Mouse (Mus musculus): ENCODE data around the gene Mki67.
A peak's percentile ranks its signal among the peaks of the same experiment; 100 is the strongest.

Mki67 gene

DNA sequence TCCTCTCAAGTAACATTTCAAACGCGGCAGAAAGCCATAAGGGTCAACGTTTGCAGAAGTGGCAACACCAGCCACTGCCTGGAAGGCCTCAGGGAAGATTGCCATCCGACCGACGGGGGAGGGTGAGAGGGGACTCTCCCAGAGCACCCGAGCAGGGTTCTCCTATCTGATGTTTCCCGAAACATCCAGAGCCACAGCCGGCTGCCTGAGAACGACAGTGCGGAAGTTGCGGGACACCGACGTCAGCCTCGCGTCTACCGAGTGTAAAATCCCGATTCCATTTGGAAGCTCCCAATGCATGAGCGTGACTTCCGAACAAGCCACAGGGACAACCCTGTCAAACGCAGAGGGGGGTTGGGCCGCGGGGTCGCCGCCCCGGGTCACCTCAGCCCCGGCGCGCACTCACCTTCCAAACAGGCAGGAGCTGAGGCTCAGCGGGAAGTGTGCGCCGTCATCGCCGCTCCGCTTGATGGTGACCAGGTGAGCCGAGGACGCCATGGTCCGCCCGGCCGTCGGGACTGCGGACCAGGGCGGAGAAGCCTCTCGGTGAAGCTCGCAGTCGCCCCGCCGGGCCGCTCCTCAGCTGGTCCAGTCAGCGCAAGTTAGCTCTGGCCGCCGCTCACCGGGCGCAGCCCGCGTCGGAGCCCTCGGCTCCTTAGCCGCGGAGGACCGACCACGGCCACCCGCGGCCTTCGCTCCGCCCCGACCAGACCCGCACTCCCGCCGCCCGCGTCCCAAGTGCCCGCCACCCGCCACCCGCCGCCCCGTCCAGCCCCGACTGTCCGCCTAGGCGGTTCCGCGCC, at the start of gene Mki67:
TSS of gene Mki67 (minus strand) at position 720 of the 803 bp plus-strand sequence.
- peak; percentile 27 for DNase-seq (ENCODE audit: low read depth, low spot score)

DNA sequence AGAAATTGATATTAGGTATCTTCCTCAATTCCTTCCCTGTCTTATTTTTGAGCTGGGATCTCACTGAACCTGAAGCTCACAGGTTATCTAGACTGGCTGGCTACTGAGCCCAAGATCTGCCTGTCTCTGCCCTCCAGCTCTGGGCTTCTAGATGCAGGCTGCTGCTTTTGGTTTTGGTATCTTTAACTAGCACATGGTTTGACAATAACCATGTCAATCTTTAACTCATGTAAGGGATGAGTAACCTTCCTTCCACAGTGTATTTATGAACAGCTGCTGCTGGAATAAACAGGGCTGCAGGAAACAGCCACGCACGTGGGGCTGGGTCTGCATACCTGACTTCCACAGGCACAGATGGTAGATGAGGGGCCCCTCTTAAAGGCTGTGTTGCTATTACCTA, 47.1 kb upstream of the Mki67 start:
- DNase-seq (ENCODE audit: low read depth, low spot score) = no peak

DNA sequence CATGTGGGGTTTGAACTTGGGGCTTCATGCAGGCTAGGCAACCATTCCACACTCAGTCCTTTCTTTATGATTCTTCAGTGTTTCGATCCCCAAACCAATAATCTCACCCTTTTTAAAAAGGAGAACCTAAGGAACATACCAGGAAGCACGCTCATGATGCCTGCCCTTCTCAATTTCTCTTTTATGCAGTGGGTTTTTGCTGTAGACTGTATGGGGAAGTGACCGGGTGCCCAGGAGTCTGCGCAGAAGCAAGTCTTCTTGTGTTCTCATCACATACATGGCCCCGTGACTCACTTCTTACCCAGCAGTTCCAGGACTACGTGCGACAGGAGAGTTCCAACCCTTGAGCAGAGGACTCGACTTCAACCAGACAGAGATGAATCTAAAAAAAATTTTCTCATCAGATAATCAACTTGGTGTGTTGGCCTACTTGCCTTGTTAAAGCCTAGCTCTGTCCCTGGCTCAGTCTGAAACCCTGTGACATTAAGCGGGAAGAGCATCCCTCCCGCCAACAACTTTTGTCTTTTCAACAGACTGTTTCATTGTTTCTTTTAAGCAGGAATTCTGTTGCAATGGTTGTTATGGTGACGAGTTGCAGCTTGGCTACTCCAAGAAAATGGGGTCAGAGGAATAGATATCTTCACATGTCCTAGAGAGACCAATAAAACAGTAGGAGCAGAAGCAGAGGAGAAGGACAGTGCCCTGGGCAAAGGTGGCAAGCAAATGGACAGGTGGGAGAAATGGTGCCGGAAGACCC, 42.8 kb upstream of the Mki67 start:
- DNase-seq (ENCODE audit: low read depth, low spot score) = no peak

DNA sequence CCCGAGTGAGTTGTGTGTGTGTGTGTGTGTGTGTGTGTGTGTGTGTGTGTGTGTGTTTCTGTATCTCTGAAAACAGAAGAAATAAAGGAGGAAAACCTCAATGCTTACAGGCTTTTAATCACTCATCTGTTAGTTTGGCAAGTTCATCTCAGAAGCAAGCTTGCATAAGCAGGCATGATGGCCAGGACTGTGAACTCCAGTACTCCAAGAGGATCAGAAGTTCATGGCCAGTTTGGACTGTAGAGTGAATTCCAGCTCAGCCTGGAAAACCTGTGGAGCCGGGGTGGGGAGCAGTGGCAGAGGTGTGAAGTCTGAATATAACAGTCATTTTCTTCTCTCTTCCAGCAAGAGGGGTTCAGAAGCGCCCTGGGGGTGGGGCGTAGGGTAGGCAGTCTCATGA, 42.0 kb upstream of the Mki67 start:
- DNase-seq (ENCODE audit: low read depth, low spot score) = no peak

DNA sequence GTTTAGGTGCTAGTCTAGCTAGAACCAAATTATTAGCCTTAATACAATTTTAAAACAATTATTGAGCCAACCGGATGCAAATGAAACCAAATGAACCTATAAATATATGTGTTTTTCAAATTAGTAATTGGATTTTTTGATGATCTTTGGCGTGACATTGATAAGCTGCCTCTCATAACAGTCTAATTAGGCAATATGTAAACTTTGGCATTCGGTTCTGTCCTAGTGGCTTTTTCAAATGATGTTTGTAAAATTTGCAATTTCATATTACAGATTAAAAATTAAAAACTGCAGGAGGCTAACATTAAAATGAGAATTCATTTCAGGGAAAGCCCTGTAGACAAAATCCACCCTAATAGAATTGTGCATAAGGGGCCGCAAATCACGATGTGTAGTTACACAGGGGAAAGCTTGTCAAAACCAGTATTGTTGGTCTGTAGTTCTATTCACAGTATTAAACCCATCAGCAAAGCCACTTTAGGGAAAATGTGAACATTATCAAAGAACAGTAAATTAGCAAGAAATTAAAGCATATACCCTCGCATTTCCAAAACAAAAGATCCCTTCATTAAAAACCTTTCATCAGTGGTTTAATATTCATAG, 40.9 kb upstream of the Mki67 start:
- no peak for DNase-seq (ENCODE audit: low read depth, low spot score)

DNA sequence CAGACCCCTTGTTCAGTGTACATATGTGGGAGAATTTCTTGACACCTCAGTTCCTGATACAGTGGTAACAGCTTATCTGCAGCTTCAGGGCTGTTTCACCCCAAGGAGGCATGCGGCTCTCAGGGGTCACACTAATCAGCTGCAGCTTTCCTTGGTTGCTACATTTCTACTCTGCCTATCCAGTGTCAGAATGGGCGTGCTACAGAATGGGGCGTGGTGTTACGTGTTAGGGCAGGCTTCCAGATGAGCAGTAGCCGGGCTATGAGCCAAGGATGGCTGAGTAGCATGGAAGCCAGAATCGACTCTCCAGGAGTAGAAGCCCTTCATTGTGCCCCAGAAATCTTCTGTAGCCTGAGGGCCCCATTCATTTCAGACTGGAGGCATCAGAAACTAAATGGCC, 32.8 kb upstream of the Mki67 start:
- DNase-seq (ENCODE audit: low read depth, low spot score) = no peak

DNA sequence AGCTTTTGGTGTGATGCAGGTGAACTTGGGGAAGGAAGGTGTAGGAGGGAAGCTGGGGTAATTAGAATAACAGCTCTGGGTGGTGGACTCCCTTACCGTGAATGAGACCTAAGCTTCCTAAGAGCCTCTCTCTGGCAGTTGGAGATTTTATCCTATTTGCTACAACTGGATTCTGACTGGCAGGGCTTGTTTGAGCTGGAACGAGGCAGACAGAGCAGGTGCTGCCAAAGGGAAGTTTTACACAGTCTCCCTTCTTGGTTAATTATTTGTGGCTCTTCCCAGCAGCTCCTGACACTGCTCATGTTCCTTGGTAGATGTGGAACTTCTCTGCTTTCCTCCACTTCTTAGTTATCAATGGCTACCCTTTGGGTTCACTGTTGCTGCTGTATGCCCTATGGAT, 30.9 kb upstream of the Mki67 start:
- DNase-seq (ENCODE audit: low read depth, low spot score) = no peak

DNA sequence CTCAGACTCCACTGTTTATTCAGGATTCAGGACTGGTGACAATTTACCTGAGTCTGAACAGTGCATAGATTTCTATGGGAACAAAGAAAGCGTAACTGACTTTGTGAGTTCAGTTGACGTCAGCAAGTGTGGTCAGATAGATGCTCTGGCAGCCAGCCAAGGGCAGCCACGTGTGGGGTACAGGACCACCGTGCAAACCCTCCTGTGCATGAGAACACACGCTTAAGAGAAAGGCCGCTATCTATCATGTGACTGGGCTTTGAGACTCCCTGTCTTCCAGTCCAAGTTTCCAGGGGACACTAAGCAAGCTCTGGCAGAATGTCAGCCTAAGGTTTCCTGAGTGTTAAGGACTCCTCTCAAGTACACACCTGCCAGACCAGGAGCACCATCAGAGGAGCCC, 30.4 kb upstream of the Mki67 start:
- DNase-seq (ENCODE audit: low read depth, low spot score) = no peak

DNA sequence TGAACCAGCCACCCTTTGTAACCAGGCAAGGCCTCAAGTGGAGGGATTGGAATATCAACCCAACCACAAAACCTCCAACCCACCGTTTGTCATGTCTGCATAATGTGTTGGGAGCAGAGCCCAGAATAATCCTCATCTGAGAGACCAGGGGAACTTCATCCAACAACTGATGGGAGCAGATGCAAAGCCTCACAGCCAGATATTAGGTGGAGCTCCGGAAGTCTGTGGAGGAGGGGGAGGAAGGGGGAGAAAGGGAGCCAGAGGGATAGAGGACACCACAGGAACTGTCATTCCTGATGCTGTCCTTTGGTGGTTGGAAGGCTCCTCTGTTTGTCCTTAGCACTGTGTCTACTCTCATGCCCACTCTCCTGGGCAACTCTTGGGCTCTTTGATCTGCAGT, 28.9 kb upstream of the Mki67 start:
- DNase-seq (ENCODE audit: low read depth, low spot score) = no peak

DNA sequence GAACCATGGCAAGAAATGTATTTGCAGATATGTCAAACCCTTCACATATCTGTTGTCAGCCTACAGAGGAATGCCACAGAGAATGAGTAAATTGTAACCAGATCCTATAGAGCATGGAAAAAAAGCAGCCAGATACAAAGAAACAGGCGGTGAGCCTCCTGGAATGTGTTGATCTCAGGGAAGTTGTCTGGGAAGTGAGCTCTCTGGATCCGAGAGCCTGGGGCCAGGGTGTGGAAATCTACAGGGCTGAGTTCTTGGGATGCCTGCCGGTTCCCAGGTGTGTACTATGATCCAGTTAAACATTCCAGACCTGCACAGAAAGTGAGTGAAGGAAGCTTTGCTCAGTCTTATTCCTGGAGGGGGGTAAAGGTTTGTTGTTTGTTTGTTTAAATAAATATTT, 24.3 kb upstream of the Mki67 start:
- DNase-seq (ENCODE audit: low read depth, low spot score) = peak; percentile 25

DNA sequence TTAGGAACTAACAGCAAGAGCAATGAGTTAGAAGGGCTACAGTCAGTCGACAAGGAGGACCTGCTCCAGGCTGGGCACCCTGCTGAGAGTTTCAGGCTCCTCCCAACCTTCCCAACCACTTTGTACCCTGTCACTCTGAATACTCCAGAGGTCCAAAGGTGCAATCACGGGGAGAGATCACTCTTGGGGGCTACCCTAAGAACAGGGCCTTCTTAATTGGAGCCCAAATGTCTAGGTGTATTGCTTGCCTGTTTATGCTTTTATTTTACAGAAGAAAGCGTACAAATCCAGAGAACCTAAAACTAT, 20.4 kb upstream of the Mki67 start:
- no peak for DNase-seq (ENCODE audit: low read depth, low spot score)

DNA sequence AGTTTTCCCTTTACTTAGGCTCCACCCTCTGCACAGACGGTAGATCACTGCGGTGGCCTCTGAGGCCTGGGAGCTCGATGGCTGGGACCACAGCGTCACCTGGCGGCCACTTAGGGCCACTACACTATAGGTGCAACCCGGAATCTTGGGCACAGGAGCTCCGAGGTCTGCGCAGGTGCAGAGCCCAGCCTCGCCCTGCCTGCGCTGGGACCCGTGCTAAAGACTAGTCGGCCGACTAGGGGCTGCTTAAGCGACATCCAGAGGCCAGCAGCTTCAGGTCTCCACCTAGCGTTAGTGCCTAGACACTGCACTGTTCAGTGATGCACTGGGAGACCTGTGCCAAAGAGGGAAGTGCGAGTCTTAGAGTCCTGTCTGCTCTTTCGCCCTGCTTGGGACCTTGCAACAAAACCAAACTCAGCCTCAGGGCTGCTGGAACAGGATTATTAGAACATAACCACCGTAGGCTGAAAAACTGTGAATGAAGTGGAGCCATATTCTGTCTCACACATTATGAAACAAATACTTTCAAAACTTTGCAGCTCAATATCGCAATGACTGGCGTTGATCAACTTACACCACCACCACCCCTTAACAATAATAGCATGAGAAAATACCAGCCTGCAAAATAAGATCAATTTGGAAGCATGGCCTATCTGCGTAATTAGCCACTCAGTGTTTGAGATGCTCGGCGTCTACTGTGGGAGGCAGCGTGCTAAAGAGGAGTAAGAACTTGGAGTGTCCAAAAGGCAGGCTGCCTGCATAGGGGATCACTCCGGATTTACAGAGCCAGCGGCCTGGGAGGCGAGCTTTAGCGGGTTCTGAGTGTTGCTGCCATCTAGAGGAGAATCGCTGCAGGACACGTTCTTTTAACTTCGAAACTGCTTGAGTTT, 19.8 kb upstream of the Mki67 start:
- DNase-seq (ENCODE audit: low read depth, low spot score) = peak; percentile 68

DNA sequence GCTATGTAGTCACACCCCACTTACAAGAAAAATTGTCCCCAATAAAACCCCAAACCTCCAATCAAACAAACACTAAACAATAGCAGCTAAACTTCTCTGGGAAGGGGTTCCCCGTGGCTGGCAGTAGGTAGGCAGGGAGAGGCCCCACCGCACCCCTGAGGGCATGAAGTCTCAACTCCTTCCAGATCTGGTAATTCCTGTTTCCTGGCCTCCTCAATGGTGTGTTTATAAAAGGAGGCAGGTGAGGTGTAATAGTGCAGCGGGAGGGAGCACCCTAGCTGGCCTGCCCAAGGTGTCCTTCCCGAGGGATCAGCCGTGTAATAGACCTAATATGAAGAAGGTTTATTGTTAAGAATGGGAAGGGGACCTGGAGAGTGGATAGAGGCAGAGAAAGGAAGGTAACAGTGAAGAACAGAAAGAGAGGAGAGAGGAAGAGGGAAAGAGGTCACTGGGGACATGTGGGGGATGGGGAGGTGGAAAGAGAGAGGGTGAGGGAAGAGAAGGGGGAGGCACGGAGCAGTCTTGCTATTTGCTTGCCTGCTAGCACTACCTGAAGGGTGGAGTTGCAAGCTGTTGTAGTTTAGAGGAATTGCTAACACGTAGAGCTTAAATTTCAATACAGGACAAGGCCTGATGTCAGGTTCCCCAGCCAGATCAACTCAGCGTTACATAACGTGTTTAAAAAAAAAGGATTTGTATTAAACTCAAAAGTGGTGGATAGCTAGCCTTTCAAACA, 18.9 kb upstream of the Mki67 start:
- DNase-seq (ENCODE audit: low read depth, low spot score) = no peak

DNA sequence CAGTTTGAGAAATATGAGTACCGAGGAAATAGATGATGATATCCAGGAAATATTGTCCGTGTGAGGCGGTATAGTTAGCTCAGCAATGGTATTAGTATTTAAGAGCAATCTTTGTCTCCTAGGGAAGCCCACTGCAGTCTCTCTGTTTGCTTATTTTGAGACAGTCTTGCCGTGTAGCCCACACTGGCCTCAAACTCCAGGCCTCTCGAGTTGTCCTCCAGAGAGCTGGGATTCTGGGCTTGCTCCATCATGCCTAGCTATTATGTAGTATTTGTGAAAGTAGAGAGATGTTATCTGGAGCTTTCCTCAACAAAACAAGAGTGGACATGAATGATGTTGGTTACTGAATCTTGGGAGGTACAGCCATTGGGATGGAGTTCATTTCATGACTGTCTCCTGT, 18.2 kb upstream of the Mki67 start:
- DNase-seq (ENCODE audit: low read depth, low spot score) = no peak

DNA sequence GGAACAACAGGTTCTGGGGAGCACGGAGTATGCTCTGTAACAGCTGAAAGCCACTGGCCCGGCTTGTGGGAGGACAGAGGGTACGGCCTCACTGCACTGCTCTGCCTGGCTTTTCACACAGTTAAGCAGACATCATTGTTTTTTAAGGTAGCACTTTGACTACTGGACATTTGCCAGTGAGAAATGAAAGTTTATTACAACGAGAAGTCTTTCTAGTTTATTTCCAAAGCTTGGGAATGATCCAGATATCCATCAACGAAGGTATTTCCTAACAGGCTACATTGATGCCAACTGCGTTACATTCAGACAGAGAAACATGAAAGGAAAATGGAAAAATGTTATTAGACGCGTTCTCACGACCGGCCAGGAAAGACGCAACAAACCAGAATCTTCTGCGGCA, 11.9 kb upstream of the Mki67 start:
- no peak for DNase-seq (ENCODE audit: low read depth, low spot score)

DNA sequence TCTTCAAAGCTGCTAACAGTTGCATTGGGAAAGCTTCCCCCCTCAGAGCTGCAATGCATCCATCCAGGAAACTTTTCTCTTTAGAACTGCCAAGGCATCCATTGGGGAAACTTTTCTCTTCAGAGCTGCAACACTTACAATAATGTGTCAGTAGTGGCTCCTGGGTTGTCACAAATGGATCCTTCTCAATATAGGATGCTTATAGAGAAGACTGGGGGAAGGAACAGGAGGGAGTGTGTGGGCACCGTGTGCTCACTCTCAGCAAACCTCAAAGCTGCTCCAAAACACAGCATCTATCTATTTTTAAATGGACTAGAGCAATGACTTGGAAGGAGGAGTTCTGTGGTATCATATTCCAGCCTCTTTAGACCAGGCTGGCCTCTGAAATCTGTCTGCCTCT, 10.5 kb upstream of the Mki67 start:
- DNase-seq (ENCODE audit: low read depth, low spot score) = no peak

DNA sequence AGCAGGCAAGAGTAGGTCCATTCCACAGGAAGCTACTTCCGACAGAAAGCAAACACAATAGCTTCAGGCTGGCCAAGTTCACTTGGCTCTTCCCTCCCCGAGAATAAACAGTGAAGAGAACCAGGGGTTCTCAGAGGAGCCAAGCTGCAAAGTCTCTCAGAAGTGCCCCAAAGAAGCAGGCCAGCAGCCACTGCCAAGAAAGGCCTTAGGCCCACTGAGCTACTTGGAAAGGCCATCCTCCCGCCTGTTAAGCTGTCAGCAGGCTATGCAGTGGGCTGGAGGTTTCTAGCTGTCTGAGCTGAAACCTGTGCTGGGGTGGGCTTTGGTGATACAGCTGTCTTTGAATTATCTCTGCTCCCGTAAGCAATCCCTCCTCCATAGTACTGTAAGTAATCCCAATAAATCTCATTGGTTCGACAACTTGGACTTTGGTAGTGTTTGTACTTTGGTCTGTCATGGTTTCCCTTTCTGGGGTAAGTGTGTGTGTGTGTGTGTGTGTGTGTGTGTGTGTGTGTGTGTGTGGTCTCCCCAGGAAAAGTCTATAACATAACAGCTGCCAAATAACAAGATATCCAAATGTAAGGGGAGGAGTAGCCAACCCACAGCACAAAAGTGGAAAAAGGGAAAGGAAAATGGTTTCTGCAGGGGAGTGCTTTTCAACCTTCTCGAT, 7.6 kb upstream of the Mki67 start:
- DNase-seq (ENCODE audit: low read depth, low spot score) = no peak

DNA sequence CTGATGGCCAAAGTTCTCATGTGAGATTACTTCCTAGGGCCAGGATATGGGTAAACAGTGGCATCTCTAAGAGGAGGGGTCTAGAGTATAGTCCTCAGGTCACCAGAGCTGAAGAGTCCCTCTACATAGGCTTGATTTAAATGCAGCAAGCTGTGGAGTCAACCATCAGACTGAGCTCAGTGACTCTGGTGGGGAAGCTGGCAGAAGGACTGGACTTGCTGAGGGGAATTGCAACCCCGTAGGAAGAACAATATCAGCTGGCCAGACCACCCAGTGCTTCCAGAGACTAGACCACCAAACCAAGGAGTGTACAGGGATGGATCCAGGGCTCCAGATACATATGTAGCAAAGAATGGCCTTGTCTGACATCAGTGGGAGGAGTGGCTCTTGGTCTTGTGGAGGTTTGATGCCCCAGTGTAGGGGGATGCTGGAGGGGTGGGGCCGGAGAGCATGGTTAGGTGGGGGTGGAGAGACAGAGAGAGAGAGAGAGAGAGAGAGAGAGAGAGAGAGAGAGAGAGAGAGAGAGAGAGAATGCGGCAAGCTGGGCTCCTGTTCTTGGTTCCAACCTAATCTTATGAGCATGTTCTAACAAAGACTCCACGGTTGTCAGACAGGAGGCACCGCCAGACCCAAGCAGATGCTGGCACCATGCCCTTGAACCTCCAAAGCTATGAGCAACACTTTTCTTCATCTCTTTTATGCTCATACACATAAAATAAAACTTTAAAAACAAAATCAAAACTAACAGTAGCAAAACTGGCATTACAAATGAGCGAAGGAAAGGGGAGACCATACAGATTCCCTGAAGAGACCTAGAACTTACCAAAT, 6.1 kb upstream of the Mki67 start:
- no peak for DNase-seq (ENCODE audit: low read depth, low spot score)

DNA sequence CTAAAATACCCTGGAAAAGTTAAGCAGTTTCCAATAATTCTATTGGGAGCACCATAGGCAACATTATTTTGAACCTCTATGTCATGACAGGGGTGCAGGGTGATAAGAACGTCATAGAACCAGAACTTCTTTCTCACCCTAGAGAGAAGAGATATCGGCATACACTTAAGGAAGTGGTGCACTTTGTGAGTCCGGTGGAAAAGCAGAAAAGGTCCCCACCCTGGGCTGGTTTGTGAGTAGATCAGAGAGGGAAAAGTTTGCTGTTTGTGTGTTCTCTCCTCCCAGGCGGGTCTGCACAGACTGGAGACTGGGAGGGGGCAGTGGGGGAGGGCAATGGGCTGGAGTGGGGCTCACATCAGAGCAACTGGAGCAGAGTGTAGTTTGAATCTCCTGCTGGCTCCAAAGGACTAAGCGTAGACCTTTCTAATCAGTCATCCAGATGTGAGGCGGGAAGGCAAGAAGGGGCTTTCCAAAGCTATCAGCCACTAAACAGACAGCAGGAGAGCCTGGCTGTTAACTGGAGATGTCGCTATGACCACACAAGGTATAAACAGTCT, 5.4 kb upstream of the Mki67 start:
- DNase-seq (ENCODE audit: low read depth, low spot score) = no peak
